Mouse (Mus musculus): ENCODE results near the gene Gjb5. TPM values are rescaled to one million over a fixed set of nuclear protein-coding genes. Genes with fewer than 3 reads are reported as not detected.

Gene Gjb5
- polyA plus RNA-seq, 1 experiment from 2014 or later, result 0.06 TPM

Other genes starting within 250 kb of the Gjb5 start
- 6.8 and 7.8 TPM in 2 replicates for gene Tmem35b, start 234.5 kb downstream of the Gjb5 start, polyA plus RNA-seq (2015; fragmentation: Nextera tagmentation; extraction: Ambion mirVana)
- gene Dlgap3, start 189.0 kb downstream of the Gjb5 start, polyA plus RNA-seq (2015; fragmentation: Nextera tagmentation; extraction: Ambion mirVana), result 0.17 and 0.22 TPM in 2 replicates
- gene Smim12, start 114.4 kb downstream of the Gjb5 start, polyA plus RNA-seq (2015; fragmentation: Nextera tagmentation; extraction: Ambion mirVana), result 29.1 and 33.0 TPM in 2 replicates
- gene Gja4, start 44.1 kb downstream of the Gjb5 start, polyA plus RNA-seq (2015; fragmentation: Nextera tagmentation; extraction: Ambion mirVana), result 2.6 and 2.8 TPM in 2 replicates
- 0.08 and 0.09 TPM in 2 replicates for gene Gjb3, start 27.3 kb downstream of the Gjb5 start, polyA plus RNA-seq (2015; fragmentation: Nextera tagmentation; extraction: Ambion mirVana)
- not detected in 2 replicates for gene Gjb4, start 4.1 kb downstream of the Gjb5 start, polyA plus RNA-seq (2015; fragmentation: Nextera tagmentation; extraction: Ambion mirVana)